Mouse (Mus musculus) brain, embryonic 14.5 days (tissue): Measurements from ENCODE around the gene Cfap43.

Experiments
- CTCF ChIP-seq: fragments of 200-500 bp; IDR thresholded peaks from 2 replicates; pipeline ENCODE4 v1.5.1; 2012; ENCODE audit warnings: inconsistent platforms, mild to moderate bottlenecking, moderate library complexity, borderline replicate concordance; ENCODE audit not compliant: insufficient read depth, insufficient read length; ENCODE audit errors: extremely low read depth
- POLR2A ChIP-seq: fragments of 200-500 bp; IDR thresholded peaks from 2 replicates; pipeline ENCODE4 v1.6.1; 2012; ENCODE audit warnings: mild to moderate bottlenecking, inconsistent platforms, borderline replicate concordance; ENCODE audit not compliant: poor library complexity, insufficient read depth, insufficient read length, severe bottlenecking; ENCODE audit errors: extremely low read depth

DNA sequence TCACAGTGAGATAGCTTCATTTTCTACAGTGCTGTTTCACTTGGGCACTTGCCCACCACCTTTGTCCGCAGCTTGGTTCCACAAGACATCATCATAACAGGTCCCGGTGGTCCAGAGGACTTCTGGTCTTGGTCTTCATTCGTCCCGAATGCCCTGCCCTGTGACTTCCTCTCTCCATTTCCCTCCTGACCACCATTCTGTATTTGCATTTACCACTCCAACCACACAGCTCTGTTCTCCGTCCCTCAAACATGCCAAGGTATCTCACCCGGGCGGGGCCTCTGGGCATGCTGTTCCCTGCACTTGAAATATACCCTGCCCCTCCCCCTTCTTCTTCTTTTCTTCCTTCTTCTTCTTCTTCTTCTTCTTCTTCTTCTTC lies 97.6 kb downstream of the Cfap43 start:
- TF ChIP-seq POLR2A (no peak), CTCF (no peak)
